Mouse (Mus musculus) regulatory T cell (primary cell): Measurements from ENCODE around the gene Cep131.

Source experiments
- in situ Hi-C: fragments of 300-600 bp; cut with MboI, MseI; formaldehyde crosslinking; loops from one replicate; pipeline ENCODE4 v1.15.1; 2025; ENCODE audit warnings: high pct_unique_total_duplicates

Gene Cep131

DNA sequence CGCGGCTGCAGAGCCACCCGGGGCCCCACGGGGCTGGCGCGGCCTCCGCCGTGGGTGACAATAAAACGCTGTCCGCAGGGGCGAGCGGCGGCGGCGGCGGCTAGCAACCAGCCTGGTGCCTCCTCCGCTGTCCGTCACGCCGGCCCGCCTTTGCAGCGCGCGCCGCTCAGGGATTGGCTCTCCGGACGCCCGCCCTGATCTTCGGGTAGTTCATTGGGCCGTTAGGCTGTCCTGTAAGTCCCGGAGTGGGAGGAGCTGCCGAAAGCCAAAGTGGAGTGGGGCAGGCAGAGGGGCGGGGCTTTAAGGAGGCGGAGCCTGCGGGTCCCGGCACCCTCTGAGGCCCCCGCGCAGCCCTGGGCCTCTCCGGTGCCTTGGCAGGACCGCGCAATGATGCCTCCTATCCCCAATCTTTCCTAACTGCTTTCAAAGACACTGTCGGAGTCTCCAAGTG lies at the start of gene Cep131:
Gene Cep131 (minus strand): TSS at position 126 of the 451 bp plus-strand sequence.
- in situ Hi-C loops, result no loop called here

DNA sequence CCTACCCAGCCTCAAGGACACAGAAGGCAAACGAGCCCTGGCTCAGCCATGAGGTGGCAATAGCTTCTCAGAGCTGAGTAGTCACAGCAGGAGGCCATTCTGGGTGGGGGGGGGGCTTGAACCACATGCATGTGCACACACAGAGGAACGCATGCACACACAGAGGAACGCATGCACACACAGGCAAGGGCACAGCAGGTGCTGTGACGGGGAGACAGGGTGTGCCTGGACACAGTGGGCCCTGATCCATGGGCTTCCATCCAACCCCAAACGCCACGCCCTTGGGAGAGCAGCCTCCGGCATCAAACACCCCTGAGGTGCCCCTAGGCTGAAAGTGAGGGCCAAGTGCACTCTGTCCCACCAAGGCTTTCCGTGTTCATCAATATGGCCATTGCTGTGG lies 49.6 kb upstream of the Cep131 start:
- in situ Hi-C loops, result no loop called here

DNA sequence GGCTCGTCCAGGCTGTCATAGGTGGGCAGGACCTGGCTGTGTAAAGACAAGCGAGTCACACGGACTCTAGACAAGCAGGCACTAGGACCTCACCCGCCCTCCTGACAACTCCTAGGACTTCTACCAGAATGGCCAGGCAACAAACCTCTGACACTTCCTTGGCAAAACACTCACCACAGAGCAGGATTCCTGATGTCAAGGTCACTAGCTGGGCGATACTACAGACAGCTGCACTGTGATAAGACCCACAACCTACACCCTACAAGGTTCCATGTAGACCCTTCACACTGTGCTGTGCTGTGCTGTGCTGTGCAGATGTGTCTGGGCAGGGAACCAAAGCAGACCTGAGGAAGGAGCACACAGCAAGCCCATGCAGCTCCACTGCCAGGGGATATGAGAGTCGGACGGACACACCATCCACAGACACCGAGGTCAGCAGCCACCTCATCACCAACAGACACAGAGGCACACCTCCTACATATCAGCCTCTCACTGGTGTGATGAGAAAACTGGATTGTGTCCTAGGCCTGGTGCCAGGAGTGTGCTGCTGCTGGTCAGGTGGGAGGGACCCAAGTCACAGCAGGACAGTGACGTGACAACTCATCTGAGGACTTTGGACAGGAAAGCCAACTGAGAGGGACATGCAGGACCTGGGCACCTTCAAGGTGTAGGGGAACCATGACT lies 48.4 kb upstream of the Cep131 start:
- in situ Hi-C loops, result no loop called here

DNA sequence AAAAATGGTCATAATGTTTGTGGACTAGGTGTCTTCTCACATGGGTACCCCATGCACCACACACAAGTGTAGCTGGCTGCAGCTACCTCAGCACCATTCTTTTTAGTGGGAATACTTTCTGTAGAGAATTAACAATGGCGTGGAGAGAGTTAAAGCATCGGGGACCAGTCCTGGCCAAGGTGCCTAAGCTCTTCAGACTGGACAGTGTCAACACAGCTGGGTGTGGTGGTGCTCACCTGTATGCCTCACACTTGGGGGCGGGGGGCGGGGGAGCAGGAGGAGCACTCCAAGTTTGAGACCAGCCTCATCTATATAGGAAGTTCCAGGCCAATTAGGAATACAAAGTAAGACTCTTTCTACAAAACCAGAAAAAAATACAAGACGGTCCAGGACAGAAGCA lies 47.5 kb upstream of the Cep131 start:
- in situ Hi-C loops, result no loop called here

DNA sequence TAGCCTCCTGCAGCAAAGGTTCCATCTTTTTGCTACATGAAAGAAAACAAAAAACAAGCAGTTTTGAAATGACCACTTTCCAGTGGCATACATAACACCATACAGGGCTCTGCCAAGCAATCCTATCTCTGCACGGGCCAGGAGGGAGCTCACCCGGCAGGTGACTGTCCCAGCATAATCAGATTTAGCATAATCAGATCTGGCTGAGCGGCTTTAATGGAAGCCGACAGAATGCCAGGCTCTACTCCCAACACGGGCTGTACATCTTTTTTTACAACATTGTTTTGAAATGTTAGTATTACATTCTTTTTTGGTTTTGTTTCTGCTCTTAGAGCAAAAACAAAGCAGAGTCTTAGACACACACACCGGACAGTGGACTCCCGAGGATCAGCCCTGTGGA lies 42.7 kb upstream of the Cep131 start:
- in situ Hi-C loops, result no loop called here

DNA sequence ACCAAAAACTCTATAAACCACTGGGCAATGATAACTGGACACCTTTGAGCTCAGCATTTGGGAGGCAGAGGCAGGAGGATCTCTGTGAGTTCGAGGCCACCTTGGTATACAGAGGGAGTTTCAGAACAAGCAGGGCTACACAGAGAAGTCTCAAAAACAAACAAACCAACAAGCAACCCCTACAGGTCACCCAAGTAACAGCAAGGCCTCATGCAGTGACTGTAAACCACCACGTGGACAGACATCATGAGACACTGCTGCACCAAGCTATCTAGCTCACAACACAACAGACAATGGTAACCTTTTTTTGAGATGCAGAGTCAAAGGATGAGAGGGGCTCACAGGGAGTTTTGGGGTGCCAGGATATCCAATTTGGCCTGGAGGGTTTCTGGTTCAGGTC lies 40.2 kb upstream of the Cep131 start:
- in situ Hi-C loops, result no loop called here

DNA sequence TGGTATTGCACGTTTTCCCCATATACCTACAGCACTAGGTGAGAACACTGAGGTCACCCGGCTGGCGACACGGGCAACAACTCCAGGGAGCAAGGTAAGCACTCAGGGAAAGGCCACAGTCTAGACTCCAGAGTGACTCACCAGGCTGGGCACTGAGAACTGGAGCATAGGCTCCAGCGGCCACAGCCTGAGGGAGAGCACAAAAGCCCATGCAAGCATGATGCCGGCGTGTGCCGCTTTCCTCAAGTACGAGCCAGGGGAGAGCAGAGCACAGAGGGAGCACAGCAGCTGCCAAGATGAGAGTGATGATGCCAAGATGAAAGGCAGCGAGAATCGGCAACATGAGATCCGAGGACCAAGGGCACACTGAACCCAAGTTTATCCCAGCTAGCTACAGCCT lies 35.5 kb upstream of the Cep131 start:
- in situ Hi-C loops, result no loop called here

DNA sequence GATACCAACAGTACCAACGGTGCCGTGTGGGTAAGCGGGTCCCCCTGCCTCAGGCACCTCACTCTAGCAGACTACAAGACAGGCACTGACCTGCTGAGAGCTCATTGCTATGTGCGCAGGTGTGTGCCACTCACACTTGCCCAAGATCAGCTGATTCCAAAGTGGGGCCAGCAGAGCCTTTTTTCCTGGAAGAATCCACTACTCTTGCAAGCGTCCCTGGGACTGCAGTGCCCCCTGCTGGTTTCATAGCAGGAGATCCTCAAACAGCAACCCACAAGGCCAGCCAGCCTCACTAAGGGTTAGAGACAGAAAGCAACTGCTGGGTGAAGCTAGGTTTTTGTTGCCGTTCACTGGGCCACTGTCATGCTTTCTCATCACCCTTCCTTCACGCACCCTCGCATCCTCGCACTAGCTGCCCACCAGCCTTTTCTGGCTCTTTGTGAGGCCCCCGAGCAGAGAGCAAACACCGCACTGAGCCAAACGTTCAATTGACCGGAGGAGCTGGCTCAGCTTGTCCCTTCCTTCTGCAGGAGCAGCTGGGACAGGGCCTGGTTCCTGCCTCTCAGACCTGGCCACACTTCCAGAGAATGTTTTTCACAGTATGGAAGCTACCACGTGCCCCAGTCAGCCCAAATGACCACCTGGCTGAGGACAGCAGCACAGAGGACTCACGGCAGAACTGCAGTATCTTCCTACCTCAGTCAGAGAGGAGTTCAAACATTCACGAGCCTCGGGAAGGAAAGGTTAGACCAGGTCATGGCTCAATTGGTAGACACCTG lies 34.2 kb upstream of the Cep131 start:
- in situ Hi-C loops, result no loop called here

DNA sequence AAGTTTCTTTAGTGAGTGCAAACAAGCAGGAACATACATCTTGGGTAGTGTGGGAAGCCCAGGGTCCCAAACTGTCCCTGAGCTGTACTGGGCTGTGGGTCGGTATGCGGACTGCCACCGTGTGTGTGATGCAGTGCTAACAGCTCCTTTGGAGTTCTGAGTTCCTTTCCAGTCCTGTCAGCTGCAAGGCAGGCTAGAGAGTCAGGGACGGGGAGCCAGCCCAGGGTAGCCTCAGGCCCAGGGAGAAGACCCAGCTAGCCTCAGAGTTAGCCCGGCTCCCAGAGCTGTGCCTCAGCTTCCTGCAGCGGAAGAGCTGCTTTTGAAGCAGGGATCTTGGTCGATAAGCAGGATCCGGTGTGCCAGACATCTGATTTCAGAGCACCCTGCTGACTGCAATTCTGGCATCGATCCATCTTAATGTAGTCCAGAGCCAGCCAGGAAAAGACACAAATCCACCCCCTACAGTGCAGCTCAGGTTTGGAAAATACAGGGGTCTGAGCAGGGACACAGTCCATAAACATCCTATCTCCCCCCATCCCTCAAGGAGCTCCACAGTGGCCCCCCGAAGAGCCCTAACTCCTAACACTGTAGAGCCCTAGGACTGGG lies 33.4 kb upstream of the Cep131 start:
- in situ Hi-C loops, result no loop called here

DNA sequence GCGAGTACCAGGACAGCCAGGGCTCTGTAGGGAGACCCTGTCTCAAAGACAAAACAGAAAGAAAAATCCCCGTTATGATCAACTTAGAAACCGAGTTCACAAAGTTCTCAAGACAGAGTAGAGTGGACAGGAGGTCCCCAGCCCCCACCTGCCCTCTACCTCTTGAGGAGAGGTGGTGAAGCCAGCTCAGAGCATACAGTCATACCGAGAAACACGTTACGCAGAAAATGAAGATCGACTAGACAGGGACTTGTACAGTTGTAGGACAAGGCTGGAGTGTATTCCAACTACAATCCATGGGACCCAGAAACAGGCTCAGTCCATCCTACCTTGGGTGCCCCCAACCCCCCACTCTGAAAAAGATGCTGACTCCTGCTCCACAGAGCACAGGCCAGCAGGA lies 32.5 kb upstream of the Cep131 start:
- in situ Hi-C loops, result no loop called here

DNA sequence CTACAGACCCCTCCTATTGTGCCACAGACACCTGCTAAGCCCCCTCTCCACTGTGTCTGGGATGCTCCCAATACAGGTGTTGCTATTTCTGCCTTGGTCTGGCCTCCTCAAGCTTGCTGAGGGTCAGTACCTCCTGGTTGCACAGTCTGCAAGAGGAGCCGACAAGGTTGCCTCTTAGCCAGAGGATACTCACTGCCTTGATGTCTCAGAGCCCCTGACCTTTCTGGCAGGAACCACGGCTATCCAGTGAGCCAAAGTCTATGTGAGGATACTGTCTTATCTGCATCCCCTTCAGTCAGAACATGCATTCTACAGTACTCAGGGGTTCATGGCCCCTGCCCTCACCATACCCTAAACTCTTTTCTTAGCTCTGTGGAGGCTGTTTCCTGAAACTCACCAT lies 31.0 kb upstream of the Cep131 start:
- in situ Hi-C loops, result no loop called here

DNA sequence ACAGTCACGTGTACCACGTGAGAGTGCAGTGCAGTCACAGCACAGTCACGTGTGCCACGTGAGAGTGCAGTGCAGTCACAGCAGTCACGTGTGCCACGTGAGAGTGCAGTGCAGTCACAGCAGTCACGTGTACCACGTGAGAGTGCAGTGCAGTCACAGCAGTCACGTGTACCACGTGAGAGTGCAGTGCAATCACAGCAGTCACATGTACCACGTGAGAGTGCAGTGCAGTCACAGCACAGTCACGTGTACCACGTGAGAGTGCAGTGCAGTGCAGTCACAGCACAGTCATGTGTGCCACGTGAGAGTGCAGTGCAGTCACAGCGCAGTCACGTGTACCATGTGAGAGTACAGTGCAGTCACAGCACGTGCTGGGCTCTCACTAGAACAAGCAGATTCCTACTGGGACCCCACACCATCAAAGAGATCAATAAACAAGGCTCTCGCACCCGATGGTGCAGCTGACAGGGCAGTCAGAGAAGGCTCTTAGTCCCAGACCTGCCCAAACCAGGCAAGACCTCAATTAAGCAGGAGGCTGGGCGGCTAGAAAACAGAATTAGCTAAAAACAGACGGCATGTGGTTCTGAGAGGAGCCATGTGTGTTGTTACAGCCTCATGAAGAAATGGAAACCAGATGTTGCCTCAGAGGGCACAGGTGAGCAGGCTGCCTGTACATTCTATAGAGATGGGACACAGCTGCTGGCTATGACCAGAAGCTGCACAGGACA lies 28.0 kb upstream of the Cep131 start:
- in situ Hi-C loops, result loop anchor here (5.0 kb wide), 1 partner anchor 93 kb away; no protein-coding TSS in a partner anchor

DNA sequence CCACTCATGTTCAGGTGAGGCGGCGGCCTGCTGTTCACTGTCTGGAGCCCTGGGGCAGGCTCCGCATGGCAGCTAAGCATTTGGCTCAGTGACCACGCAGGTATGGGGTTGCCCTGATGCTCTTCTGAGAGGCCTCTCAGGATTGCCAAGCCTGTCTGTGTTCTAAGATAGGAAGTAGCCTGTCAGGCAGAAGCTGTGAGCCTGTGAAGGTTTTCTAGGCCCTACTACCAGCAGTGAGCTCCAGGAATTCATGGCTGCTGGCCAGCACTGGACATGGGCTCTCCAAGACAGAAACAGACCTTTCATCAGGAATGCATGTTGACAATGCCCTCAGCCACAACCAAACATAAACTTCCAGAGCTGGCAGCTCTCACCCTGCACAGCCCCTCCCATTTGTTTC lies 25.5 kb upstream of the Cep131 start:
- in situ Hi-C loops, result loop anchor here (5.0 kb wide), 1 partner anchor 95 kb away; no protein-coding TSS in a partner anchor

DNA sequence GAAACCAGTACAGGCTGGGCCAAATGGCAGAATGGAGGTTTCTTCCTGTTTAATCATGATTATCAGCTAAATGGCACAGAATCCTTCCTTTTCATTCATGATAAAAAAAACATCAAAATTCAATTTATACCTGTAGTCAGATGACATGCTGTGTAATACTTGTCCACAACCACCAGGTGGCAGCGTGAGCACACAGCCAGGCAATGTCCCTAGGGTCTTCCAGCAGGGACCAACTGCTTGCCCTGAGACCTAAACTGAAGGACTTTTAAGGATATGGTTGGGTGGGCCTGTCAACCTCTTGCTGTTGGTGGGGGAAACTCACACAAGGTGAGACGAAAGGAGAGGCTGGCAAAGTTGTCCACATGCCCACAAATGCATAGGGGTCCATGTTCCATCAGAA lies 24.4 kb upstream of the Cep131 start:
- in situ Hi-C loops, result loop anchor here (5.0 kb wide), 1 partner anchor 96 kb away; no protein-coding TSS in a partner anchor

DNA sequence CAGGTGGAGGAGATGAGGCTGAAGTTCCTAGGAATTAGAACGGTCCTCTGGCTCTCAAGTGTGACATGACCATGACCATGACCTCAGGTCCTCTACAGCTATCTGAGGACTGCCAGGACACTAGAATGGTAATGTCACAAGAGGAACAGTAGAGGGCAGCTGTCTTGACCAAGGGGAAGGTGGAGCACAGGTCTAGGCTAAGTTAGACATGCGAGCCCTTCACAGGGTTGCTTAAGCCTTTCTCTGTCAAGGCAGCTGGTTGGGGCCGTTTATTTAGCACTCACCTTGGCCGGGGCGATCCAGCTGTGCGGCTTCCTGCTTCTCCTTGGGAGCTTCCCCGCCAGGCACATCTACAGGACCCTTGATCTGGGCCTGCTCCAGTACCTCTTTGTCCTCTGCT lies 23.9 kb upstream of the Cep131 start:
- in situ Hi-C loops, result loop anchor here (5.0 kb wide), 1 partner anchor 97 kb away; no protein-coding TSS in a partner anchor

DNA sequence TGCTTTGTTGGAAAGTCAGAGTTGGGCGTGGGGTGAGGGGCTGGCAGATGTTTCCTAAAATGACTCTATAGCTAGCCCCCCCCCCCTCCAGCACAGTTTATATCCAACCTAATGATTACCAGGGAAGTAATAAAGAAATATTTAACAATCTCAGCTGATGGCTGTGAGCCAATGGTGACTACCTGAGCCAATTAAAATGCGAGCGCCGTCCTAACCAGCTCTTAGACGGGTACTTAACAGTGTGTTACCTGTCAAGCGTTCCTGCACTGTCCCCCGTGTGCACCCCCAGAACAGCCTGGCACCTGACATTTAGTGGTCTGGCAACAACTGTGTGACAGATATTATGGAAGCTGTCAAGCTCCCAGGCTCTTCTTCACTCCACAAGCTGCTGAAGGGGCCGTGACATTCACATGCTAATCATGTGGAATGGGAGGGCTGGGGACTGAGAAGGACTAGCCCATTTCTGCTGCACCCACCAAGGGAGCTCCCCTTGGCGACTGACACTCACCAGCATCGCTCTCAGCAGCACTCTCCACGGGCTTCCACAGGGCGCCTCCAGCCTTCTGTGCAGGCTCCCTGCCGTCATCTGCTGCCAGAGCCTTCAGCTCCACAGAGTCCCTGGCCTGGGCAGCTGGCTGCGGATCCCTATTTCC lies 23.1 kb upstream of the Cep131 start:
- in situ Hi-C loops, result loop anchor here (5.0 to 10.0 kb wide), 2 partner anchors 98 to 195 kb away; no protein-coding TSS in a partner anchor

DNA sequence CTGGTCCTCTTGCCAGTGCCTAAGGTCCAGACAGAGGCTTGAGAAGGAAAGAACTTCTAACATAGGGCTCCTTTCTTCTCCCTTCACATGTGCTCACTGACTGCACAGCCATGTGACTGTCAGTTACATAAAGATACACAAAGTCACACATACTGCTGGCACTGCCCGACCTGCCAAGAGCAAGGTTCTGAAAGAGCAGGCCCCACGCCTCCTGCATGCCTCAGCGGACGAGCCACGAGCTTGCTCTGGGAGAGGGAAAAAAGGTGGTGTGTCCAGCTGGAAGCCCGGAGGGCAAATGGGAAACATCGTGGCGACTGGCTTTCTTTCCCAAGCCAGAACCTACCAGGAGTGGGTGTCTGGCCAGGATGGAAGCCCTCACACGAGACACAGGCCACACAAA lies 21.2 kb upstream of the Cep131 start:
- in situ Hi-C loops, result loop anchor here (10.0 kb wide), 1 partner anchor 197 kb away; no protein-coding TSS in a partner anchor

DNA sequence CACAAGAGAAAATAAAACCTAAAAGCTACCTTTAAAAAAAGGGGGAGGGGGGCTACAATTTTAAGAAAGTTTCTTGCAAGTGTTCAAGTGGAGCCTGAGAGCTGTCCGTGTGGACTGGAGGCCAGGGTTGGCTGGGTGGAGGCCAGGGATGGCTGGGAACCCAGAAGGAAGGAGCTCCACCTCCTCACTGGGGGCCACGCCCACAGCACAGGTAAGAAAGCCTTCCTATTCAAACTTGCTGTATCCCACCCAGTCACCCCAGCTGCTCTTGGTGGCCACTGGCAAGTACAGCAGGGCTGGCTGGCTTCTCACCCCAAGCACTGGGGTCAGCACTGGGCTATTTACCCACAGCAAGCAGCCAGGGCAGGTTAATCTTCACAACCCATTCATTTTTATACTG lies 20.4 kb upstream of the Cep131 start:
- in situ Hi-C loops, result loop anchor here (10.0 kb wide), 1 partner anchor 198 kb away; no protein-coding TSS in a partner anchor

DNA sequence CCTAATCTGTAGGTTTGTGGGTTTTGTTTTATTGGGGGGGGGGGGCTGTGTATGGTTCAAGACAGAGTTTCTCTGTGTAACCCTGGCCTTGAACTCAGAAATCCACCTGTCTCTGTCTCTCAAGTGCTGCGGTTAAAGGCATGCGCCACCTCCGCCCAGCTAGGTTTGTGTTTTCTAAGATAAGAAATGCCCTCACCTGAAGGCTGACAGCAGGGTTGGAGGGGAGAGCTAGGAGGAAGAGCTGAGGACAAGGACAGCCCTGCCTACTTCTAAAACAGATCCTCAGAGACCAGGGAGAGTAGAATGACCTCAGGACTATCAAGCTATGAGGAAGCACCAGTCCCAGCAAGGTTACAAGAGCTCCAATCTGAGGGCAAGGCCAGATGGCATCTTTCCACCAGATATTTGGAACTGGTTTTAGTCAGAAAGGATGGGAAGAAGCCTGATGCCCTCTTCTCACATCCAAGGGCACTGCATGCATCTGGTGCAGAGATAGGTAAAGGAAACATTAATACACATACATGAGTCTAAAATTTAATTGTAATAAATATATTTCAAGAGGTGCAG lies 16.9 kb upstream of the Cep131 start:
- in situ Hi-C loops, result loop anchor here (10.0 kb wide), 1 partner anchor 201 kb away; no protein-coding TSS in a partner anchor

DNA sequence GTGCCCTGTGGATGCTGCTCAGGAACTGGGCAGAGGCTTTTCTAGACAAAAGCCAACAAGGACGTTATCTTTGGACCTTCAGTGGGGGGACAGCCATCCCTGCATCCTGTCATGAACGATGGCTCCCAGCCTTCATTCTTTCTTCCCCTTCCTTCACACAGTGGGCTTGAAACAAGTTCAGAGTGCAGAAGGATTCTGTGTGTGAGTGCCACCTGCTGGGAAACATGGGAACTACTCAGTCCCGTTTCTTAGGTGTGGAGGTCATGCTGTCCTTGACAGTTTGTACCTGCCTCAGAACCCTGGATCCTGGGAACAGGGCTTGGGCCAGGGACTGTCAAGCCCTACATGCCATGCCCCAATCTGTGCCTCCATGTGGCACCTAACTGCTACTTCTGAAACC lies 14.4 kb upstream of the Cep131 start:
- in situ Hi-C loops, result loop anchor here (10.0 kb wide), 1 partner anchor 204 kb away; no protein-coding TSS in a partner anchor
